Mouse (Mus musculus) hindbrain, embryonic 16.5 days (tissue): ENCODE data around the gene Usp17la. TPM values are rescaled to one million over a fixed set of nuclear protein-coding genes. Genes with fewer than 3 reads are reported as not detected.
"Not testable (repeated sequence)": the region's sequence is repeated elsewhere in the genome, so short reads cannot be mapped to it uniquely, and the experiment has no call there.

ENCODE experiments used
- ATAC-seq: fragments of 200-750 bp; cut with Nextera tagmentation; 2 replicates; pipeline ENCODE4 v1.8.0; 2017; ENCODE audit warnings: moderate TSS enrichment, moderate library complexity
- H3K27ac ChIP-seq: fragments of 300-500 bp; sonication (generic); 2 replicates; pipeline ENCODE4 v1.5.1; 2014; ENCODE audit warnings: low read depth, mild to moderate bottlenecking, control low read depth, low read length, moderate library complexity
- H3K27me3 ChIP-seq: fragments of 300-500 bp; sonication (generic); replicated peaks from 2 replicates; pipeline ENCODE4 v1.6.1; 2014; ENCODE audit warnings: low read length; ENCODE audit not compliant: control insufficient read depth, insufficient read depth
- H3K36me3 ChIP-seq: fragments of 300-500 bp; sonication (generic); 2 replicates; pipeline ENCODE4 v1.6.1; 2014; ENCODE audit warnings: mild to moderate bottlenecking, low read length, moderate library complexity, mixed read lengths; ENCODE audit not compliant: control insufficient read depth, insufficient read depth
- H3K4me1 ChIP-seq: fragments of 300-500 bp; sonication (generic); 2 replicates; pipeline ENCODE4 v1.6.1; 2014; ENCODE audit warnings: low read depth, low read length; ENCODE audit not compliant: control insufficient read depth, insufficient read depth
- H3K4me2 ChIP-seq: fragments of 300-500 bp; sonication (generic); 2 replicates; pipeline ENCODE4 v1.6.1; 2014; ENCODE audit warnings: mild to moderate bottlenecking, low read length, control low read depth, moderate library complexity
- H3K4me3 ChIP-seq: fragments of 300-500 bp; sonication (generic); 2 replicates; pipeline ENCODE4 v1.5.1; 2014; ENCODE audit warnings: mild to moderate bottlenecking, low read length, control low read depth, moderate library complexity
- H3K9ac ChIP-seq: fragments of 300-500 bp; sonication (generic); 2 replicates; pipeline ENCODE4 v1.6.1; 2014; ENCODE audit warnings: low read depth, mild to moderate bottlenecking, control low read depth, low read length, moderate library complexity
- H3K9me3 ChIP-seq: fragments of 300-500 bp; sonication (generic); 2 replicates; pipeline ENCODE4 v1.6.1; 2014; ENCODE audit warnings: mild to moderate bottlenecking, low read length, moderate library complexity; ENCODE audit not compliant: control insufficient read depth
- WGBS: fragments of 180-500 bp; shearing (Covaris S2); extraction: QIAGEN DNeasy Blood & Tissue Kit; methylation state at CpG from one replicate; pipeline ENCODE4 v1.1.7; 2014; 5-methylcytosine and 5-hydroxymethylcytosine counted together
- polyA plus RNA-seq: library from polyadenylated mRNA; unstranded; fragments of >200 nt; fragmentation: Nextera tagmentation; extraction: Ambion mirVana; gene quantifications from 2 replicates; pipeline ENCODE4 v1.2.1, GENCODE M21; 2015

Usp17la gene
- polyA plus RNA-seq = not detected in 2 replicates

DNA sequence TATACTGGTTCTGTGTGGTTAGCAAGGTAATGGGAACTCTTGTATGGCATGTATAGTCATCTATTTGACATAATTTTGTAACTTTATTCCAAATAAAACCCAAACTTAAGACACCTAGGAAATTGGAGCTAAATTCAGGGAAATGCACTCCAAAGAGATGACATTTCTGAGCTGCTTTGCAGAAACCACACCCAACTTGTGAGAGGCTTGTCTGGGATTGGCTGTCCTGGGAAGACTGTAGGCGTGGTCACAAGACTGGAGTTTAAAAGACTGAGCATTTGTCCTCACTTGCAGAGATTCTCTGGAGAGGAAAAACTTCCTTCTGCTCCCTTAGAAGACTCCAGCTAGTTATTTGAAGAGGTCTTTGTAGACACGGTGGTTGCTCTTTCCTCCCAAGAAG, at the start of gene Usp17la:
TSS of gene Usp17la (plus strand) at position 301 of the 400 bp plus-strand sequence.
- H3K4me3 ChIP-seq, H3K4me1 ChIP-seq, H3K9me3 ChIP-seq, H3K36me3 ChIP-seq, H3K27ac ChIP-seq, ATAC-seq, H3K9ac ChIP-seq, H3K4me2 ChIP-seq, H3K27me3 ChIP-seq: not testable (repeated sequence)
- WGBS = 82% methylated on average over 2 of the region's 2 CpGs

DNA sequence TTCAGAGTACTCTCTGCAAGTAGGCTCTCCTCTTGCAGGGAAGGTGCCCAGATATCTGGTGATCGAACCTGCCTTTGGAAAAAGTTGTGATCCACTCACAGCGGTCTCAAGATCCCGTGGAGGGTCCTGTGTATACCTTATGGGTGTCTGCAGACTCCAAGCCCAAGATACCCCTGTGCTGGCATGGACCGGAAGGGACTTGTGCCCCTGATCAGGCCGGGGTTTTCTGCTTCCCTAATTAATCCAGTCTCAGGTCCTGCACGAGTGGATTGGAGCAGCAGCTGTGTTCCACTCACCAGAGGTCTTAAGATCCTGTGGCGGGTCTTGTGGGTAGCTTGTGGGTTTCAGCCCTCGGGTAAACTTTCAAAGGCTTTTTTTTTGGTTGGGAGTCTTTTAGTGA, 46.5 kb upstream of the Usp17la start:
- 84% methylated on average over 8 of the region's 8 CpGs for WGBS
- not testable (repeated sequence) for ATAC-seq, H3K4me3 ChIP-seq, H3K27me3 ChIP-seq, H3K9ac ChIP-seq, H3K27ac ChIP-seq, H3K36me3 ChIP-seq, H3K4me1 ChIP-seq, H3K4me2 ChIP-seq, H3K9me3 ChIP-seq

DNA sequence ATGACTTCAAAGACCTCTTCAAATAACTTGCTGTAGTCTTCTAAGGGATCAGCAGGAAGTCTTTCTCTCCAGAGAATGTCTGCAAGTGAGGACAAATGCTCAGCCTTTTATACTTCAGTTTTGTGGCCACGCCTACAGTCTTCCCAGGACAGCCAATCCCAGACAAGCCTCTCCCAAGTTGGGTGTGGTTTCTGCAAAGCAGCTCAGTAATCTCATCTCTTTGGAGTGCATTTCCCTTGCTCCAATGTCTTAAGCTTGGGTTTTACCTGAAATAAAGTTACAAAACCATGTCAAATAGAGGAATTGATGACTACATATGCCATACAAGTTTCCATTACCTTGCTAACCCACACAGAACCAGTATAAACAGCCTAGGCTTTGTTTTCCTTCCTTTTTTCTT, 14.3 kb upstream of the Usp17la start, which contains the start of gene Usp17lb:
TSS of gene Usp17lb (minus strand) at position 101 of the 400 bp plus-strand sequence.
- 60% methylated on average over 1 of the region's 1 CpGs for WGBS
- Histone ChIP-seq H3K27ac (no peak within 1 kb of the TSS), H3K4me3 (no peak within 1 kb of the TSS), H3K9ac (no peak within 1 kb of the TSS), H3K4me1 (no peaks in the 10 kb centered on the region), H3K27me3 (no peaks in the 10 kb centered on the region), H3K4me2 (no peak within 1 kb of the TSS), H3K36me3 (no peaks in the 10 kb centered on the region), H3K9me3 (no peaks in the 10 kb centered on the region)
- no peak for ATAC-seq

GRCm38 (mm10) chr7:104843731-104844287, 13.0 kb upstream of the Usp17la start:
- no peaks in the 10 kb centered on the region for H3K27me3 ChIP-seq
- H3K4me3 ChIP-seq = no peak overlapping the region
- no peak overlapping the region for H3K27ac ChIP-seq
- no peaks in the 10 kb centered on the region for H3K36me3 ChIP-seq
- ATAC-seq = no peak
- no peak overlapping the region for H3K4me2 ChIP-seq
- no peaks in the 10 kb centered on the region for H3K9me3 ChIP-seq
- 75% methylated on average over 1 of the region's 1 CpGs for WGBS
- no peaks in the 10 kb centered on the region for H3K4me1 ChIP-seq
- H3K9ac ChIP-seq = no peak overlapping the region

DNA sequence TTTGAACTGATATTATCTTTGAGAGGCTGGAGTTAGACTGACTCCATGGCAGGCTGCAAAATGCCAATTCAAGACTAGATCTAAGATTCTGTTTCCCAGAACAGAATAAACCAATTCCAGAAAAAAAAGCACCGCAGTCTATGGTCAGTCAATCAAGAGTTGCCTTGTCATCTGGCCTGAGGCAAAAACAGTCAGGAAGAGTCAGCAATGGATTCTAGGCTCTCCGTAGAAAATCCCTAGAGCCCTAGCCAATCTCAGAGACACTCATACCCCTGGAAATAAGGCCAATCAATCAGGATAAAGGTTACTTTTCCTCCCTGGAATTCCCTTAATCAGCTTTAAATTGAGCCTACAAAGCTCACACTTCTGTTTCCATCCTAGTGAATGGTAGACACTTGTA, 5.3 kb upstream of the Usp17la start:
- not testable (repeated sequence) for ATAC-seq, H3K36me3 ChIP-seq
- 86% methylated on average over 2 of the region's 2 CpGs for WGBS

GRCm38 (mm10) chr7:104855248-104855750, 1.5 kb upstream of the Usp17la start:
- no peak for ATAC-seq
- no peak overlapping the region for H3K4me2 ChIP-seq
- H3K9ac ChIP-seq = no peak overlapping the region
- no peaks in the 10 kb centered on the region for H3K9me3 ChIP-seq
- 83% methylated on average over 3 of the region's 3 CpGs for WGBS
- H3K4me1 ChIP-seq = no peaks in the 10 kb centered on the region
- H3K27ac ChIP-seq = no peak overlapping the region
- H3K27me3 ChIP-seq = no peaks in the 10 kb centered on the region
- H3K4me3 ChIP-seq = no peak overlapping the region
- no peaks in the 10 kb centered on the region for H3K36me3 ChIP-seq

More for the DNA sequence above, 5.3 kb upstream of the Usp17la start:
- not testable (repeated sequence) for H3K27me3 ChIP-seq, H3K4me2 ChIP-seq, H3K4me1 ChIP-seq, H3K27ac ChIP-seq, H3K4me3 ChIP-seq, H3K9me3 ChIP-seq, H3K9ac ChIP-seq

- no peak for ATAC-seq
- Histone ChIP-seq H3K4me3 (no peak overlapping the region), H3K36me3 (no peaks in the 10 kb centered on the region), H3K4me1 (no peaks in the 10 kb centered on the region), H3K27ac (no peak overlapping the region), H3K9ac (no peak overlapping the region), H3K4me2 (no peak overlapping the region), H3K27me3 (no peaks in the 10 kb centered on the region), H3K9me3 (no peaks in the 10 kb centered on the region)
- WGBS = 84% methylated on average over 1 of the region's 1 CpGs
Observed at GRCm38 (mm10) chr7:104857683-104858082, 874 bp downstream of the Usp17la start.

GRCm38 (mm10) chr7:104861381-104861780, 4.6 kb downstream of the Usp17la start:
- Histone ChIP-seq H3K36me3 (no peaks in the 10 kb centered on the region), H3K4me1 (no peaks in the 10 kb centered on the region), H3K27ac (no peak overlapping the region), H3K27me3 (no peaks in the 10 kb centered on the region), H3K9me3 (no peaks in the 10 kb centered on the region), H3K4me3 (no peak overlapping the region), H3K9ac (no peak overlapping the region), H3K4me2 (no peak overlapping the region)
- 86% methylated on average over 3 of the region's 3 CpGs for WGBS
- no peak for ATAC-seq

DNA sequence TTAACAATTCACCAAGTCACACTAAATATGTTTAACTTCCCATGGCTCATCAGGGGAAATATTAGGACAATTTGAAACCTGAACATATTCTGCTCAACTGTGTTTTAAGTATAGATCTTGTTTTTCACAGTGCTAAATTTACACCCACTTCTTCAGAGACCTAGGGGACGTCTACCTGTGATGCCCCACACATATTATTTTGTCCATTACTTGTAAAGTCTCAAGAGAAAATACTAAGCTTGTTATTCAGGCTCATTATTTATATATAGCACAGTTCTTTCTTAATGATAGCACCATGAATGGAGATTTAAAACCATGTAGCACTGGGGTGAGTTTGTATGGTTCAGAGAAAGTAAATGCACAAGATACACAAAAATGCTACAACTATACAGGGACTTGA, 20.9 kb downstream of the Usp17la start, which contains the start of gene Olfr665:
TSS of gene Olfr665 (plus strand) at position 301 of the 400 bp plus-strand sequence.
- Histone ChIP-seq H3K4me2 (no peak within 1 kb of the TSS), H3K27me3 (no peaks in the 10 kb centered on the region), H3K36me3 (no peaks in the 10 kb centered on the region), H3K4me3 (no peak within 1 kb of the TSS), H3K27ac (no peak within 1 kb of the TSS), H3K9me3 (no peaks in the 10 kb centered on the region), H3K9ac (no peak within 1 kb of the TSS), H3K4me1 (no peaks in the 10 kb centered on the region)
- ATAC-seq = no peak
- 48% methylated on average over 1 of the region's 1 CpGs for WGBS
